Mouse (Mus musculus) kidney, postnatal 25 days (tissue): ENCODE results near the gene Noa1.

Source experiments
- DNase-seq, 2 experiments: peaks; one replicate each; pipeline ENCODE4 v3.0.0; 2021; ENCODE audit warnings: mixed read lengths in 2 of 2

Noa1 gene

GRCm38 (mm10) chr5:77309924-77310772 lies at the start of gene Noa1, which contains the start of gene Polr2b:
Gene Noa1 (minus strand): TSS chr5:77310084.
Gene Polr2b (plus strand): TSS chr5:77310147.
- DNase-seq: peak; percentile 98

GRCm38 (mm10) chr5:77358347-77358746 lies 48.5 kb upstream of the Noa1 start:
- peak; percentile 50 to 82 for DNase-seq

- peak; percentile 89 to 92 for DNase-seq
Observed at GRCm38 (mm10) chr5:77357405-77358149, 47.7 kb upstream of the Noa1 start.

- DNase-seq: peak; percentile 33 to 57
Observed at GRCm38 (mm10) chr5:77355307-77356265, 45.7 kb upstream of the Noa1 start.

GRCm38 (mm10) chr5:77354361-77354787 lies 44.5 kb upstream of the Noa1 start:
- peak; percentile 91 to 94 for DNase-seq

GRCm38 (mm10) chr5:77351691-77352090 lies 41.8 kb upstream of the Noa1 start:
- DNase-seq: peak; percentile 50 to 54

- DNase-seq: no peak
Observed at GRCm38 (mm10) chr5:77349971-77350658, 40.2 kb upstream of the Noa1 start.

- DNase-seq: no peak
Observed at GRCm38 (mm10) chr5:77348901-77349300, 39.0 kb upstream of the Noa1 start.

- DNase-seq: no peak
Observed at GRCm38 (mm10) chr5:77340033-77340432, 30.1 kb upstream of the Noa1 start.

GRCm38 (mm10) chr5:77330154-77330553 lies 20.3 kb upstream of the Noa1 start:
- no peak for DNase-seq

GRCm38 (mm10) chr5:77324936-77325335 lies 15.1 kb upstream of the Noa1 start:
- DNase-seq: no peak

GRCm38 (mm10) chr5:77314986-77315385 lies 5.1 kb upstream of the Noa1 start:
- DNase-seq: no peak

- DNase-seq: no peak
Observed at GRCm38 (mm10) chr5:77314206-77314605, 4.3 kb upstream of the Noa1 start.

- DNase-seq: peak; percentile 37 to 64
Observed at GRCm38 (mm10) chr5:77309051-77309906, 605 bp downstream of the Noa1 start.

GRCm38 (mm10) chr5:77307821-77308553 lies 1.9 kb downstream of the Noa1 start:
- DNase-seq: no peak

- no peak for DNase-seq
Observed at GRCm38 (mm10) chr5:77301296-77301903, 8.5 kb downstream of the Noa1 start.

- DNase-seq: no peak
Observed at GRCm38 (mm10) chr5:77299486-77299885, 10.4 kb downstream of the Noa1 start.

- DNase-seq: no peak
Observed at GRCm38 (mm10) chr5:77292803-77293522, 16.9 kb downstream of the Noa1 start.

GRCm38 (mm10) chr5:77290606-77291005 lies 19.3 kb downstream of the Noa1 start:
- no peak for DNase-seq
